ENCODE assay signal across 11 mouse cellular contexts in genomic region chr19:38253796-38254195, GRCm38 (mm10). TPM values are rescaled to one million over a fixed set of nuclear protein-coding genes. Genes with fewer than 3 reads are reported as not detected.
A peak's percentile ranks its signal among the peaks of the same experiment; 100 is the strongest.
DNase-seq lines count a peak whose midpoint lies in the region; ATAC-seq and TF ChIP-seq lines count a peak whose summit lies in the region.
"Had no signal": no experiment of that assay in that cellular context is flagged by ENCODE, and none has a peak within 500 bp of the region (broad histone marks: within the 10 kb centered on the region; RNA-seq: fewer than 3 reads in every experiment).

No protein-coding gene starts in this region.

- no peak overlapping the region for H3K4me3 ChIP-seq in forebrain, postnatal 0 days (ENCODE audit: low read depth, low read length)
- H3K4me3 ChIP-seq in forebrain, embryonic 11.5 days (ENCODE audit: low read depth, low read length): no peak overlapping the region
- H3K4me3 ChIP-seq in neural tube, embryonic 11.5 days (ENCODE audit: low read depth, low read length): no peak overlapping the region
- no peak overlapping the region for H3K4me3 ChIP-seq in gastrocnemius, adult 2 months
- H3K4me3 ChIP-seq: heart, embryonic 13.5 days; megakaryocyte, embryonic 14.5 days had no signal

- WGBS in forebrain, postnatal 0 days: 58% methylated on average over 6 of the region's 6 CpGs
- WGBS in forebrain, embryonic 11.5 days: 64% methylated on average over 6 of the region's 6 CpGs
- 63% methylated on average over 6 of the region's 6 CpGs for WGBS in neural tube, embryonic 11.5 days

- H3K4me2 ChIP-seq in forebrain, postnatal 0 days (ENCODE audit: low read depth): no peak overlapping the region
- no peak overlapping the region for H3K4me2 ChIP-seq in forebrain, embryonic 11.5 days (ENCODE audit: low read depth, low read length, severe bottlenecking)
- H3K4me2 ChIP-seq in neural tube, embryonic 11.5 days (ENCODE audit: low read depth): no peak overlapping the region
- H3K4me2 ChIP-seq: heart, embryonic 13.5 days had no signal

- no peak overlapping the region for H3K27ac ChIP-seq in forebrain, postnatal 0 days (ENCODE audit: low read depth, low read length)
- no peak overlapping the region for H3K27ac ChIP-seq in forebrain, embryonic 11.5 days (ENCODE audit: low read depth, low read length)
- no peak overlapping the region for H3K27ac ChIP-seq in neural tube, embryonic 11.5 days (ENCODE audit: low read depth, low read length)
- no peak overlapping the region for H3K27ac ChIP-seq in gastrocnemius, adult 2 months
- H3K27ac ChIP-seq: heart, embryonic 13.5 days had no signal

- H3K4me1 ChIP-seq in forebrain, postnatal 0 days (ENCODE audit: insufficient read depth): peaks cover 2% of the 10 kb centered on the region; the same call in 1 of the 2 replicates
- H3K4me1 ChIP-seq in forebrain, embryonic 11.5 days (replicated peaks; ENCODE audit: control insufficient read depth, insufficient read depth, low read length): no peaks in the 10 kb centered on the region
- H3K4me1 ChIP-seq in neural tube, embryonic 11.5 days (ENCODE audit: control insufficient read depth, insufficient read depth, low read length): no peaks in the 10 kb centered on the region
- H3K4me1 ChIP-seq: heart, embryonic 13.5 days; megakaryocyte, embryonic 14.5 days had no signal

- no peaks in the 10 kb centered on the region for H3K27me3 ChIP-seq in forebrain, postnatal 0 days (ENCODE audit: insufficient read depth, low read length)
- no peaks in the 10 kb centered on the region for H3K27me3 ChIP-seq in forebrain, embryonic 11.5 days (ENCODE audit: control insufficient read depth, insufficient read depth, low read length)
- H3K27me3 ChIP-seq in neural tube, embryonic 11.5 days (ENCODE audit: control insufficient read depth, insufficient read depth, low read length): no peaks in the 10 kb centered on the region
- H3K27me3 ChIP-seq: heart, embryonic 13.5 days had no signal

- no peak overlapping the region for H3K9ac ChIP-seq in forebrain, postnatal 0 days
- no peak overlapping the region for H3K9ac ChIP-seq in forebrain, embryonic 11.5 days (ENCODE audit: low read length)
- no peak overlapping the region for H3K9ac ChIP-seq in neural tube, embryonic 11.5 days (ENCODE audit: low read length)
- H3K9ac ChIP-seq: heart, embryonic 13.5 days had no signal

- no peaks in the 10 kb centered on the region for H3K9me3 ChIP-seq in forebrain, postnatal 0 days (ENCODE audit: low read length)
- no peaks in the 10 kb centered on the region for H3K9me3 ChIP-seq in forebrain, embryonic 11.5 days (ENCODE audit: control insufficient read depth, low read length)
- no peaks in the 10 kb centered on the region for H3K9me3 ChIP-seq in neural tube, embryonic 11.5 days (ENCODE audit: control insufficient read depth, low read length)
- H3K9me3 ChIP-seq: G1E; heart, embryonic 13.5 days; megakaryocyte, embryonic 14.5 days had no signal

- peak; percentile 55; the same call in 1 of the 2 replicates for ATAC-seq in forebrain, postnatal 0 days
- no peak for ATAC-seq in forebrain, embryonic 11.5 days (replicated peaks; ENCODE audit: low FRiP score)
- no peak for ATAC-seq in neural tube, embryonic 11.5 days (ENCODE audit: insufficient read depth, low FRiP score, low TSS enrichment)
- peak; percentile 72 for ATAC-seq in megakaryocyte progenitor cell, adult 5-6 weeks (replicated peaks; ENCODE audit: poor library complexity)

- peak; percentile 58 for DNase-seq in forebrain, postnatal 0 days
- DNase-seq in forebrain, embryonic 11.5 days (ENCODE audit: low spot score): no peak
- DNase-seq in neural tube, embryonic 11.5 days (ENCODE audit: low spot score): peak; percentile 37
- DNase-seq in neural tube, embryonic 10.5 days (ENCODE audit: extremely low spot score, low spot score): no peak
- DNase-seq in c-Kit-positive CD71-negative TER-119-negative erythroid progenitor cells, embryonic 14.5 days (ENCODE audit: low read depth): peak; percentile 23
- peak; percentile 53 for DNase-seq in gastrocnemius, adult 2 months
- DNase-seq in layer of hippocampus, adult 8-10 months (ENCODE audit: low spot score in 2 of 2): no peak

- intact Hi-C loops in gastrocnemius, adult 2 months (cut with DNase I): loop anchor here (2.0 kb wide), 1 partner anchor 71 kb away; no protein-coding TSS in a partner anchor

- peak; percentile 64 for TF ChIP-seq CTCF in forebrain, postnatal 0 days (IDR thresholded peaks at IDR 0.05; ENCODE audit: low read depth)
- peak; percentile 75 for TF ChIP-seq CTCF in gastrocnemius, adult 2 months (IDR thresholded peaks at IDR 0.05)

- H3K36me3 ChIP-seq in forebrain, postnatal 0 days (ENCODE audit: insufficient read depth): no peaks in the 10 kb centered on the region
- no peaks in the 10 kb centered on the region for H3K36me3 ChIP-seq in forebrain, embryonic 11.5 days (ENCODE audit: control insufficient read depth, insufficient read depth, low read length)
- H3K36me3 ChIP-seq in neural tube, embryonic 11.5 days (ENCODE audit: control insufficient read depth, insufficient read depth, low read length): no peaks in the 10 kb centered on the region
- H3K36me3 ChIP-seq: G1E; heart, embryonic 13.5 days had no signal

RNA-seq across cellular contexts. Expression of gene Lgi1, which starts 10.5 kb away (rescaled TPM):
- total RNA-seq in forebrain, postnatal 0 days (2014; rRNA removed): 19.2 and 20.3 TPM in 2 replicates
- 19.3 and 25.7 TPM in 2 replicates for polyA plus RNA-seq in forebrain, postnatal 0 days (2015; fragmentation: Nextera tagmentation; extraction: Ambion mirVana)
- polyA plus RNA-seq in forebrain, embryonic 11.5 days (2014; fragmentation: Nextera tagmentation; extraction: Ambion mirVana): 0.69 and 1.2 TPM in 2 replicates
- polyA plus RNA-seq in neural tube, embryonic 11.5 days (2014; fragmentation: Nextera tagmentation; extraction: Ambion mirVana): 0.40 and 0.70 TPM in 2 replicates
- 10 to 100 TPM in 1 of 2 experiments, 1 to 10 TPM in 1; 1.7 to 12.1 TPM for total RNA-seq in gastrocnemius, adult 2 months (2021)
- total RNA-seq in megakaryocyte progenitor cell, adult 5-6 weeks (2015): 0.02 TPM in 1 of 2 replicates, not detected in the other
- total RNA-seq in megakaryocyte progenitor cell, adult 5-6 weeks (2017): not detected in 2 replicates
- 100 to 1,000 TPM; 159 to 183 (median 172) TPM for total RNA-seq in layer of hippocampus, adult 8-10 months (2022)
- polyA plus RNA-seq: G1E; heart, embryonic 13.5 days had no signal

RNA-seq across cellular contexts. Expression of gene Fra10ac1, which starts 29.8 kb away (rescaled TPM):
- total RNA-seq in forebrain, postnatal 0 days (2014; rRNA removed): 10.6 and 13.0 TPM in 2 replicates
- 32.6 and 36.1 TPM in 2 replicates for polyA plus RNA-seq in forebrain, postnatal 0 days (2015; fragmentation: Nextera tagmentation; extraction: Ambion mirVana)
- 47.2 and 50.3 TPM in 2 replicates for polyA plus RNA-seq in forebrain, embryonic 11.5 days (2014; fragmentation: Nextera tagmentation; extraction: Ambion mirVana)
- 38.5 and 40.3 TPM in 2 replicates for polyA plus RNA-seq in neural tube, embryonic 11.5 days (2014; fragmentation: Nextera tagmentation; extraction: Ambion mirVana)
- total RNA-seq in gastrocnemius, adult 2 months (2021): 10 to 100 TPM; 10.5 to 15.7 TPM
- 31.1 and 33.8 TPM in 2 replicates for total RNA-seq in megakaryocyte progenitor cell, adult 5-6 weeks (2015)
- 38.8 and 52.2 TPM in 2 replicates for total RNA-seq in megakaryocyte progenitor cell, adult 5-6 weeks (2017)
- 10 to 100 TPM; 16.7 to 21.3 (median 19.1) TPM for total RNA-seq in layer of hippocampus, adult 8-10 months (2022)

Comparison
In these comparisons a context has a peak if more than half of its experiments do, and no peak if none do; other contexts are left out.
1. ATAC-seq: peak in forebrain, postnatal 0 days (single experiment) and megakaryocyte progenitor cell, adult 5-6 weeks (single experiment); none in forebrain, embryonic 11.5 days (single experiment) and neural tube, embryonic 11.5 days (single experiment).
2. DNase-seq: peak in forebrain, postnatal 0 days (single experiment), neural tube, embryonic 11.5 days (single experiment), c-Kit-positive CD71-negative TER-119-negative erythroid progenitor cells, embryonic 14.5 days (single experiment) and gastrocnemius, adult 2 months (single experiment); none in forebrain, embryonic 11.5 days (single experiment), neural tube, embryonic 10.5 days (single experiment) and layer of hippocampus, adult 8-10 months (0 of 2).